Mouse (Mus musculus): Measurements from ENCODE around the gene Klhdc8a. TPM values are rescaled to one million over a fixed set of nuclear protein-coding genes. Genes with fewer than 3 reads are reported as not detected.

Klhdc8a gene
- polyA plus RNA-seq, 1 experiment from 2014 or later: 141 TPM

DNA sequence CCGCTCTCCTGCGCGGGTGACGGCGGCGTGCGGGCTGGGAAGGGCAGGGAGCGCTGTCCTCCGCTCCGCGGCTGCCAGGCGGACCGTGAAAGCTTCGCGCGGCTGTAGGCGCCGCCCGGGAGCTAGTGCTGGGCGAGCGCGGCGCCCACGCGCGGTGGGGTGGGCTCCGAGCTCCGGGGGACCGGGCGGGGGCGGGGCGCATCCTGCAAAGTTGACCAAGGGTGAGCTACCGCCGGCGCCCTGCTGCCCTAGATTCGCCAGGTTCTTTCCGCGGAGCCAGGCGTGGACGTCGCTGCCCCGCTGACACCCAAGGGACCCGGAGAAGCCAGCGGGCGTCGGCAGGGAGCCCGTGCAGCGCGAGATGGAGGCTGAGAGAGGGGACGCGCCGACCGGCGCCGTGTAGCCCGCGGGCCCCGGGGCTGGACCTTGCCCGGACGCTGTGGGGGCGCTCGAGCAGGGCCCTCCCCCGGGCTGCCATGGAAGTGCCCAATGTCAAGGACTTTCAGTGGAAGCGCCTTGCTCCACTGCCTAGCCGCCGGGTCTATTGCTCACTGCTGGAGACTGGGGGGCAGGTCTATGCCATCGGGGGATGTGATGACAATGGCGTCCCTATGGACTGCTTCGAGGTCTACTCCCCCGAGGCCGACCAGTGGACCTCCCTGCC lies 507 bp downstream of the Klhdc8a start:
- POLR2A ChIA-PET: interaction anchor here (0.8 to 5.8 kb wide), 6 partner anchors 11 to 56 kb away, joined by 3 to 23 read pairs (median 4); no protein-coding TSS in a partner anchor
- CTCF ChIA-PET: interaction anchor here (0.7 to 2.8 kb wide), 4 partner anchors 9 to 142 kb away, joined by 3 to 13 read pairs (median 6); no protein-coding TSS in a partner anchor
- H3K27me3 ChIP-seq: no peaks in the 10 kb centered on the region
- ATAC-seq (peak; percentile 71), DNase-seq (ENCODE audit: low read depth, low spot score) (no peak)
- no peak for TF ChIP-seq CTCF (IDR thresholded peaks at IDR 0.05)
- in situ Hi-C loops (cut with MboI; ENCODE audit: low pct_unique_long_range_greater_than_20kb): loop anchor here (25.0 kb wide), 1 partner anchor 562 kb away; the partner anchor contains the start of gene Slc26a9

DNA sequence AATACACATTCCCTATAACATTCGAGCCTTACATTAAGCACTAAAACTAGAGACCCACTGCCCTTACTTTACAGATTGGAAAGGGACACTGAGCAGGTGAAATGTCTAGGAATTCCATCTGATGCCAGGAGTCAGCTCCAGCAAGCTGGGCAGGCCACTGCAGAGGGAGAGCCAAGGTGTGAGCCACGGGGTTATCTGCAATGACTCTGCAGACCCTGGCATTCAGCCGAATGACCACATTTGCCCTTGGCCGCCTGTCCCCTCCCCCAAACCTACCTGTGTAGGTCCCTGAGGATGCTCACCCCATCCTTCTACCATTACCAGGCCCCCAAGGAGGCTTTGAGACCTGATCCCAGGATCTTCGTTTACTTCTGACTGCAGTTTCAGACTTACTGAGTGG lies 1.3 kb downstream of the Klhdc8a start:
- ChIA-PET POLR2A (interaction anchor here (1.2 to 5.8 kb wide), 6 partner anchors 8 to 55 kb away, joined by 3 to 23 read pairs (median 7); partner anchors contain the start of gene Nuak2), CTCF (interaction anchor here (1.3 to 2.7 kb wide), 6 partner anchors 8 to 142 kb away, joined by 4 to 13 read pairs (median 8); no protein-coding TSS in a partner anchor)
- ATAC-seq: no peak
- in situ Hi-C loops (cut with MboI; ENCODE audit: low pct_unique_long_range_greater_than_20kb): loop anchor here (25.0 kb wide), 1 partner anchor 562 kb away; the partner anchor contains the start of gene Slc26a9
- TF ChIP-seq CTCF (IDR thresholded peaks at IDR 0.05): no peak
- no peak for DNase-seq (ENCODE audit: low read depth, low spot score)
- H3K27me3 ChIP-seq: no peaks in the 10 kb centered on the region

GRCm38 (mm10) chr1:132301242-132301641 lies 2.8 kb downstream of the Klhdc8a start:
- no peak for ATAC-seq
- no peaks in the 10 kb centered on the region for H3K27me3 ChIP-seq
- no peak for TF ChIP-seq CTCF (IDR thresholded peaks at IDR 0.05)
- DNase-seq (ENCODE audit: low read depth, low spot score): no peak
- CTCF ChIA-PET: interaction anchor here (1.9 to 2.2 kb wide), 3 partner anchors 9 to 143 kb away, joined by 4 to 11 read pairs (median 10); no protein-coding TSS in a partner anchor
- in situ Hi-C loops (cut with MboI; ENCODE audit: low pct_unique_long_range_greater_than_20kb): no loop called here
- POLR2A ChIA-PET: interaction anchor here (1.2 to 5.8 kb wide), 6 partner anchors 10 to 54 kb away, joined by 3 to 23 read pairs (median 7); partner anchors contain the start of gene Nuak2

- CTCF ChIA-PET: no interaction called here
- ATAC-seq (no peak), DNase-seq (ENCODE audit: low read depth, low spot score) (no peak)
- POLR2A ChIA-PET: interaction anchor here (0.7 to 5.8 kb wide), 4 partner anchors 10 to 107 kb away, joined by 4 to 23 read pairs (median 4); no protein-coding TSS in a partner anchor
- in situ Hi-C loops (cut with MboI; ENCODE audit: low pct_unique_long_range_greater_than_20kb): no loop called here
- H3K27me3 ChIP-seq: no peaks in the 10 kb centered on the region
- no peak for TF ChIP-seq CTCF (IDR thresholded peaks at IDR 0.05)
Measured at GRCm38 (mm10) chr1:132302341-132302866, 4.0 kb downstream of the Klhdc8a start.

DNA sequence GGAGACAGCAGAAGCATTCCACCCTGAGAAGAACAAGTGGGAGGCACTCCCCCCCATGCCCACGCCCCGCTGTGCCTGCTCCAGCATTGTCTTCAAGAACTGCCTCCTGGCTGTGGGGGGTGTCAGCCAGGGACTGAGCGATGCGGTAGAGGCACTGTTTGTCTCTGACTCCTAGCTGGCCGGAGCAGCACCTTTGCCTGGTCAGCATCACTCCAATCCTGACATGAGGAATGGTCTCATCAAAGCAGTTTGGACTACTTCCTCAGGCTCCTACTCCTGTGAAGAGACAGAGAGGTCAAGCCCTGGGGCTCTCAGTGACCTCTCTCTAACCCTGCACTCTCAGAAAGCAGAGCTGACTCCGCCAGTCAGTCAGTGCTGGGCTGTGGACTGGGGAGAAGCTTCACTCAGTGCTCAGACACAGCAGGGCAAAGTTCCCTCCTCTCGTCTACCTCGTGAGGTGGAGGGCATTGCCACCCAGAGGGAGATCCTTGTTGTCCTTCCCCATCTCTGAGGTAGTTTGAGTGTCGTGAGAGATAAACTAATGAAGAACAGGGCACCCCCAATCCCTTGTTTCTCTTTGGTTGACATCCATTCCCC lies 6.3 kb downstream of the Klhdc8a start:
- no peak for TF ChIP-seq CTCF (IDR thresholded peaks at IDR 0.05)
- POLR2A ChIA-PET: interaction anchor here (3.0 to 3.6 kb wide), 2 partner anchors 13 to 51 kb away, joined by 7 to 14 read pairs; no protein-coding TSS in a partner anchor
- CTCF ChIA-PET: interaction anchor here (1.2 to 4.3 kb wide), 4 partner anchors 13 to 148 kb away, joined by 5 to 26 read pairs (median 18); no protein-coding TSS in a partner anchor
- H3K27me3 ChIP-seq: no peaks in the 10 kb centered on the region
- DNase-seq (ENCODE audit: low read depth, low spot score): no peak
- ATAC-seq: no peak
- in situ Hi-C loops (cut with MboI; ENCODE audit: low pct_unique_long_range_greater_than_20kb): loop anchor here (5.0 kb wide), 2 partner anchors 67 to 147 kb away; no protein-coding TSS in a partner anchor

- ChIA-PET POLR2A (interaction anchor here (0.8 to 3.6 kb wide), 7 partner anchors 8 to 154 kb away, joined by 4 to 14 read pairs (median 5); no protein-coding TSS in a partner anchor), CTCF (interaction anchor here (0.7 to 4.3 kb wide), 7 partner anchors 14 to 149 kb away, joined by 4 to 26 read pairs (median 7); no protein-coding TSS in a partner anchor)
- H3K27me3 ChIP-seq: no peaks in the 10 kb centered on the region
- in situ Hi-C loops (cut with MboI; ENCODE audit: low pct_unique_long_range_greater_than_20kb): loop anchor here (5.0 kb wide), 2 partner anchors 69 to 149 kb away; no protein-coding TSS in a partner anchor
- no peak for TF ChIP-seq CTCF (IDR thresholded peaks at IDR 0.05)
- ATAC-seq (no peak), DNase-seq (ENCODE audit: low read depth, low spot score) (no peak)
Measured at GRCm38 (mm10) chr1:132306160-132306559, 7.7 kb downstream of the Klhdc8a start.

GRCm38 (mm10) chr1:132306808-132307207 lies 8.4 kb downstream of the Klhdc8a start:
- ChIA-PET POLR2A (interaction anchor here (0.8 to 4.3 kb wide), 8 partner anchors 8 to 154 kb away, joined by 4 to 21 read pairs (median 6); no protein-coding TSS in a partner anchor), CTCF (interaction anchor here (0.7 to 4.3 kb wide), 7 partner anchors 11 to 150 kb away, joined by 3 to 26 read pairs (median 5); no protein-coding TSS in a partner anchor)
- no peaks in the 10 kb centered on the region for H3K27me3 ChIP-seq
- no peak for ATAC-seq
- in situ Hi-C loops (cut with MboI; ENCODE audit: low pct_unique_long_range_greater_than_20kb): loop anchor here (5.0 kb wide), 2 partner anchors 70 to 150 kb away; no protein-coding TSS in a partner anchor
- no peak for DNase-seq (ENCODE audit: low read depth, low spot score)
- no peak for TF ChIP-seq CTCF (IDR thresholded peaks at IDR 0.05)

- ChIA-PET POLR2A (interaction anchor here (0.7 to 4.3 kb wide), 6 partner anchors 11 to 100 kb away, joined by 3 to 21 read pairs (median 4); no protein-coding TSS in a partner anchor), CTCF (interaction anchor here (0.8 to 4.3 kb wide), 7 partner anchors 8 to 151 kb away, joined by 3 to 26 read pairs (median 4); no protein-coding TSS in a partner anchor)
- no peak for TF ChIP-seq CTCF (IDR thresholded peaks at IDR 0.05)
- ATAC-seq (no peak), DNase-seq (ENCODE audit: low read depth, low spot score) (no peak)
- no peaks in the 10 kb centered on the region for H3K27me3 ChIP-seq
- in situ Hi-C loops (cut with MboI; ENCODE audit: low pct_unique_long_range_greater_than_20kb): loop anchor here (5.0 kb wide), 2 partner anchors 71 to 151 kb away; no protein-coding TSS in a partner anchor
Measured at GRCm38 (mm10) chr1:132307962-132308361, 9.5 kb downstream of the Klhdc8a start.

GRCm38 (mm10) chr1:132308674-132309073 lies 10.2 kb downstream of the Klhdc8a start:
- POLR2A ChIA-PET: interaction anchor here (0.5 to 4.3 kb wide), 6 partner anchors 10 to 113 kb away, joined by 3 to 21 read pairs (median 4); no protein-coding TSS in a partner anchor
- no peaks in the 10 kb centered on the region for H3K27me3 ChIP-seq
- TF ChIP-seq CTCF (IDR thresholded peaks at IDR 0.05): no peak
- no peak for DNase-seq (ENCODE audit: low read depth, low spot score)
- in situ Hi-C loops (cut with MboI; ENCODE audit: low pct_unique_long_range_greater_than_20kb): loop anchor here (5.0 kb wide), 2 partner anchors 71 to 151 kb away; no protein-coding TSS in a partner anchor
- no peak for ATAC-seq
- CTCF ChIA-PET: interaction anchor here (1.1 to 4.3 kb wide), 3 partner anchors 9 to 47 kb away, joined by 4 to 26 read pairs (median 22); no protein-coding TSS in a partner anchor
